Mouse (Mus musculus): Measurements from ENCODE around the gene Smyd1.
"Not testable (repeated sequence)": the region's sequence is repeated elsewhere in the genome, so short reads cannot be mapped to it uniquely, and the experiment has no call there.

The Smyd1 gene

GRCm38 (mm10) chr6:71321826-71322283 is at the start of gene Smyd1:
Gene Smyd1, minus strand, starts transcription at chr6:71322233.
- DNase-seq (ENCODE audit: low spot score in 2 of 2): no peak

- DNase-seq (ENCODE audit: low spot score in 2 of 2): no peak
Measured at GRCm38 (mm10) chr6:71371085-71371605, 49.1 kb upstream of the Smyd1 start.

GRCm38 (mm10) chr6:71369416-71369815 is 47.4 kb upstream of the Smyd1 start:
- no peak for DNase-seq (ENCODE audit: low spot score in 2 of 2)

- peak; percentile 9 to 13 for DNase-seq (ENCODE audit: low spot score in 2 of 2)
Measured at GRCm38 (mm10) chr6:71363995-71364394, 42.0 kb upstream of the Smyd1 start.

GRCm38 (mm10) chr6:71361156-71361670 is 39.2 kb upstream of the Smyd1 start:
- DNase-seq (ENCODE audit: low spot score in 2 of 2): no peak

- no peak for DNase-seq (ENCODE audit: low spot score in 2 of 2)
Measured at GRCm38 (mm10) chr6:71360751-71361150, 38.7 kb upstream of the Smyd1 start.

- DNase-seq (ENCODE audit: low spot score in 2 of 2): no peak
Measured at GRCm38 (mm10) chr6:71360221-71360620, 38.2 kb upstream of the Smyd1 start.

- no peak for DNase-seq (ENCODE audit: low spot score in 2 of 2)
Measured at GRCm38 (mm10) chr6:71357493-71357892, 35.5 kb upstream of the Smyd1 start.

- DNase-seq (ENCODE audit: low spot score in 2 of 2): no peak
Measured at GRCm38 (mm10) chr6:71353722-71354121, 31.7 kb upstream of the Smyd1 start.

GRCm38 (mm10) chr6:71352866-71353427 is 30.9 kb upstream of the Smyd1 start:
- DNase-seq (ENCODE audit: low spot score in 2 of 2): no peak

GRCm38 (mm10) chr6:71352201-71352600 is 30.2 kb upstream of the Smyd1 start:
- no peak for DNase-seq (ENCODE audit: low spot score in 2 of 2)

GRCm38 (mm10) chr6:71351201-71351600 is 29.2 kb upstream of the Smyd1 start:
- DNase-seq (ENCODE audit: low spot score in 2 of 2): no peak

- DNase-seq (ENCODE audit: low spot score in 2 of 2): no peak
Measured at GRCm38 (mm10) chr6:71348006-71348405, 26.0 kb upstream of the Smyd1 start.

GRCm38 (mm10) chr6:71341179-71341578 is 19.1 kb upstream of the Smyd1 start:
- DNase-seq (ENCODE audit: low spot score in 2 of 2): no peak

- DNase-seq (ENCODE audit: low spot score in 2 of 2): no peak
Measured at GRCm38 (mm10) chr6:71339351-71339750, 17.3 kb upstream of the Smyd1 start.

GRCm38 (mm10) chr6:71338941-71339340 is 16.9 kb upstream of the Smyd1 start:
- no peak for DNase-seq (ENCODE audit: low spot score in 2 of 2)

- DNase-seq (ENCODE audit: low spot score in 2 of 2): no peak
Measured at GRCm38 (mm10) chr6:71337666-71338065, 15.6 kb upstream of the Smyd1 start.

GRCm38 (mm10) chr6:71333578-71334273 is 11.7 kb upstream of the Smyd1 start:
- DNase-seq (ENCODE audit: low spot score in 2 of 2): no peak

GRCm38 (mm10) chr6:71333031-71333430 is 11.0 kb upstream of the Smyd1 start:
- no peak for DNase-seq (ENCODE audit: low spot score in 2 of 2)

- no peak for DNase-seq (ENCODE audit: low spot score in 2 of 2)
Measured at GRCm38 (mm10) chr6:71332236-71332965, 10.4 kb upstream of the Smyd1 start.

- DNase-seq (ENCODE audit: low spot score in 2 of 2): not testable (repeated sequence)
Measured at GRCm38 (mm10) chr6:71331491-71331890, 9.5 kb upstream of the Smyd1 start.

GRCm38 (mm10) chr6:71330486-71330885 is 8.5 kb upstream of the Smyd1 start:
- no peak for DNase-seq (ENCODE audit: low spot score in 2 of 2)

Data from frontal cortex, postnatal 36 days (tissue).